In genomic region chrX:50909915-50910314, GRCm38 (mm10) we compare ENCODE assay signal across 27 mouse cellular contexts. TPM values are rescaled to one million over a fixed set of nuclear protein-coding genes. Genes with fewer than 3 reads are reported as not detected.
"Had no signal": no experiment of that assay in that cellular context is flagged by ENCODE, and none has a peak within 500 bp of the region (broad histone marks: within the 10 kb centered on the region; RNA-seq: fewer than 3 reads in every experiment).

No protein-coding gene starts in this region.

- H3K27ac ChIP-seq: kidney, embryonic 15.5 days; left cerebral cortex, adult 2 months; limb, embryonic 10.5 days; limb, embryonic 13.5 days; liver, embryonic 12.5 days; liver, embryonic 15.5 days; lung, embryonic 15.5 days; midbrain, embryonic 10.5 days; midbrain, embryonic 13.5 days; neural tube, embryonic 13.5 days; stomach, embryonic 15.5 days had no signal

- DNase-seq: kidney, postnatal 10 days; kidney, postnatal 36 days; layer of hippocampus, postnatal 36 days; liver; lung, adult 18-20 months; lung, postnatal 10 days; lung, postnatal 36 days; retina, postnatal 1 day; right cerebral cortex, postnatal 25 days; spleen, adult 18-20 months; thymus, postnatal 25 days had no signal

- H3K4me3 ChIP-seq: kidney, embryonic 15.5 days; left cerebral cortex, adult 2 months; limb, embryonic 10.5 days; limb, embryonic 13.5 days; liver, embryonic 12.5 days; liver, embryonic 15.5 days; lung, embryonic 15.5 days; megakaryocyte, embryonic 14.5 days; midbrain, embryonic 10.5 days; midbrain, embryonic 13.5 days; myocyte; neural tube, embryonic 13.5 days; stomach, embryonic 15.5 days had no signal

- ATAC-seq: liver, embryonic 12.5 days; midbrain, embryonic 13.5 days; midbrain, embryonic 16.5 days had no signal

RNA-seq across cellular contexts. Expression of gene Frmd7, which starts 32.6 kb away (rescaled TPM):
- total RNA-seq: monocyte, adult 5-6 weeks; neutrophil, adult 5-6 weeks had no signal
